Mouse (Mus musculus): ENCODE results near the gene Srpk3.

DNA sequence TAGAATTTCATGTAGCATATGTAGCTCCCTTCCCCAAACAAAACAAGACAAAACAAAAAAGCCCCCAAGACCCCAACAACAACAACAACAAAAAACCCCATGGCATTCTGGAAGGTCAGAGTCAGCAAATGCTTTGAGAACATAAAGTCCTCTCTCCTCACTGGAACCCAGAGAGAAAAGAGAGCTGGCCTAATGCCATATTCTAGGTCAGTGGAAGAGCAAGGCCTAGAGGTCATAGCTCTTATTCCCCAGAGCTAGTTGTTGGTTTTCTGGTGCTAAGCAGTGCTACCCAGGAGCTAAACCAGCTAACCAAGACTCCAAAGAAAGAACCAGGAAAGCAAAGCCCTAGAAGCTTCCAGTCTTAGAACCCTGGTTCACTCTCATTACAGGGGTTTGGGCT lies 11.5 kb downstream of the Srpk3 start:
- TF ChIP-seq EP300 (IDR thresholded peaks at IDR 0.05; ENCODE audit: insufficient read depth, low read depth, low read length) (no peak), CTCF (IDR thresholded peaks at IDR 0.05; ENCODE audit: low read depth, low read length) (no peak)

Measured in ES-Bruce4 (cell line).